Mouse (Mus musculus): Measurements from ENCODE around the gene Lpin3.

DNA sequence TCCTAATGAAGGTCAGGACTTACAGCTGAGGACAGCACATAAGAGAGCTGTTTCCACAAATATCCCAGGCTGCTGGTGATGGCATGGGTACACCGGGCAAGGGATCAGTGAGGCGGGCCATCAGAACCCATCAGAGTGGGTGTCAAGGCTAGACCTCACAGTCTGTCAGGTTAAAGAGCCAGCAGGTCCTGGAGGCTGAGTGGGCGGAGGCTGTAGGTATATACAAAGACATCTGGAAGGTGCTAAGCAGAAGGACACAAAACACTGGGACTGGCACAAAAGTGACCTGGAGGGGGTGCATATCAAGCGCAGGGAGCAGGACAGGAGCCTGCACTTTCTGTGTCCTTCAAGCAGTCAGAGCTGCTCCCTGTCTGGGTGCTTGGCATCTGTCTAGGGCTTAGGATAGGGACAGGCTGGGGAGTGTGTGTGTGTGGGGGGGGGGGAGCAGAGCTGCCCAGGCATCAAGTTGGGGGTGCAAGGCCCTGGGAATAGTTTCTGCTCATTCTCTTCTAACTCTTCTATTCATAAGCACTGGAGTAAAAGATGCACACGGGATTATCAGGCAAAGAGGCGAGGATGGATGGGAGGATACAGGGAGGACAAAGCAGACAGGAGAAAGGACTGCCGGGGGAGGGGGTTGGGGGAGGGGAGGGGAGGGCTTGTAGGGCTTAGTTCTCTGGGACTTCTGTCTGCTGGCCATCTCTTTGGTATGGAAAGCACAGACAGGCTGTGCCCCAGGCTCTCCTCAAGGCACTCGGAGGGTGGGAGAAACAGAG, 37.9 kb downstream of the Lpin3 start:
- TF ChIP-seq CTCF (IDR thresholded peaks at IDR 0.05; ENCODE audit: borderline replicate concordance, insufficient read depth, low read length) (no peak), POLR2A (IDR thresholded peaks at IDR 0.05; ENCODE audit: low read depth, low read length) (no peak)

All from embryonic fibroblast, embryonic 13.5 days (primary cell).